Comparison of ENCODE assay signal across 21 mouse cellular contexts in the genomic region with DNA sequence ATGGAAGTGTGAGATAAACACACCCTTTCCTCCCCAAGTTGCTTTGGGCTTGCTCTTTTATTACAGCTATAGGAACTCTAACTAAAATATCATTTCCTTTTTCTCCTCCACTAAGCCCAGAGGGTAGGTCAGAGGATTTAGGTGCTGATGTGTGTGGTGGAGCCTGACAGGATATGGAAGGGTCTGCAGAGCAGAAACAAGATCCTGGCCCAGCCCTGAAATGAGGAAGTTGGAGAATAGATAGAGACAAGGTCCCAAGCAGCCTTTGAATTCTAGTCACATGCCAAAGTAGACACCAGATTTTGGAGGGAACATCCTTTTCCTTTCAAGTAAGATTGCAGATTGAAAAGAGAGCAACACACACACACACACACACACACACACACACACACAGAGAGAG.
DNase-seq lines count a peak whose midpoint lies in the region; ATAC-seq lines count a peak whose summit lies in the region.
"Had no signal": no experiment of that assay in that cellular context is flagged by ENCODE, and none has a peak within 500 bp of the region (broad histone marks: within the 10 kb centered on the region; RNA-seq: fewer than 3 reads in every experiment).

No protein-coding gene starts in this region.

- no peaks in the 10 kb centered on the region for H3K27me3 ChIP-seq in midbrain, embryonic 16.5 days (ENCODE audit: control insufficient read depth, insufficient read depth, low read depth, low read length)
- H3K27me3 ChIP-seq: embryonic facial prominence, embryonic 12.5 days; forebrain, embryonic 13.5 days had no signal

- H3K4me2 ChIP-seq in midbrain, embryonic 16.5 days (ENCODE audit: low read length) = no peak overlapping the region
- H3K4me2 ChIP-seq: embryonic facial prominence, embryonic 12.5 days; forebrain, embryonic 13.5 days had no signal

- no peak overlapping the region for H3K4me3 ChIP-seq in midbrain, embryonic 16.5 days (ENCODE audit: low read depth, low read length)
- H3K4me3 ChIP-seq: embryonic facial prominence, embryonic 10.5 days; embryonic facial prominence, embryonic 12.5 days; forebrain, embryonic 13.5 days had no signal

- DNase-seq in A20 (ENCODE audit: low read depth, low spot score) (peak; percentile 3), MEL-GATA-1-ER (ENCODE audit: extremely low read depth, low read depth) (peak; percentile 45)
- DNase-seq in kidney, postnatal 14 days = no peak
- no peak for DNase-seq in gastrocnemius, postnatal 10 days
- DNase-seq in right cerebral cortex, adult 18-20 months = no peak
- DNase-seq: adrenal gland, adult 2 months; adrenal gland, postnatal 10 days; adrenal gland, postnatal 25 days; cerebellum, adult 11 months; cerebellum, adult 18-20 months; cerebellum, adult 8-10 months; cerebellum, adult 9-11 months; cerebellum, postnatal 14 days; cerebellum, postnatal 36 days had no signal

- H3K9me3 ChIP-seq in midbrain, embryonic 16.5 days (replicated peaks; ENCODE audit: control insufficient read depth, low read length, poor library complexity, severe bottlenecking) = 0 out of 2 replicates have a peak, but pooled peaks cover 2% of the 10 kb centered on the region
- H3K9me3 ChIP-seq: embryonic facial prominence, embryonic 10.5 days; embryonic facial prominence, embryonic 12.5 days; forebrain, embryonic 13.5 days had no signal

- ATAC-seq in granulocyte monocyte progenitor cell, adult 5-6 weeks (replicated peaks; ENCODE audit: poor library complexity, severe bottlenecking) = peak; percentile 68
- ATAC-seq in megakaryocyte, adult 5-6 weeks (ENCODE audit: poor library complexity, severe bottlenecking) = peak; percentile 45; the same call in 1 of the 2 replicates
- no peak for ATAC-seq in midbrain, embryonic 16.5 days
- ATAC-seq: forebrain, embryonic 13.5 days; forebrain, embryonic 16.5 days had no signal

- no peaks in the 10 kb centered on the region for H3K36me3 ChIP-seq in midbrain, embryonic 16.5 days (ENCODE audit: control insufficient read depth, insufficient read depth, low read length)
- H3K36me3 ChIP-seq: embryonic facial prominence, embryonic 10.5 days; embryonic facial prominence, embryonic 12.5 days had no signal

- H3K9ac ChIP-seq in midbrain, embryonic 16.5 days (ENCODE audit: low read depth, low read length) = no peak overlapping the region
- H3K9ac ChIP-seq: embryonic facial prominence, embryonic 12.5 days; forebrain, embryonic 13.5 days had no signal

- no peak overlapping the region for H3K27ac ChIP-seq in midbrain, embryonic 16.5 days (ENCODE audit: low read length)
- H3K27ac ChIP-seq: embryonic facial prominence, embryonic 10.5 days; embryonic facial prominence, embryonic 12.5 days; forebrain, embryonic 13.5 days had no signal

- no peaks in the 10 kb centered on the region for H3K4me1 ChIP-seq in midbrain, embryonic 16.5 days (ENCODE audit: control insufficient read depth, insufficient read depth, low read length)
- H3K4me1 ChIP-seq: embryonic facial prominence, embryonic 10.5 days; embryonic facial prominence, embryonic 12.5 days; forebrain, embryonic 13.5 days had no signal

Comparison
In these comparisons a context has a peak if more than half of its experiments do, and no peak if none do; other contexts are left out.
1. DNase-seq: peak in A20 (single experiment) and MEL-GATA-1-ER (single experiment); none in kidney, postnatal 14 days (single experiment), gastrocnemius, postnatal 10 days (single experiment) and right cerebral cortex, adult 18-20 months (single experiment).